Mouse (Mus musculus): Measurements from ENCODE around the gene Tenm3.

DNA sequence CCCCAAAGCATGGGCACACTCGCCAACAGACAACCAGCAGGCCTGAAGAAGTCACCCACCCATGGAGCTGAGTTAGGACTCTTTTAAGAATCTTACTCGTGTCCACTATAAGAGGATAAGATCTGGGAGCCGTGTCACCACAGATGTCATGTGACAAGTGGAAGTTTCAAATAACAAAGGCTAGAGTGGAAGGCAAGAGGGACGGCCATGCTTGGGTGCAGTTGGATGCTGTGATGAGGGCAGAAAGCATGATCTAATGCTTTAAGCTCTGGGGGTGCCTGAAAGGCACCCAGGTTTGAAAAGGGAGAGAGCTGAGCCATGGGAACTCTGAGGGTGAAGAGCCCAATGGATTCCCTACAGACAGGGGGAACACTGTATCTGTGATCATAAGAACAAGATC lies 64.6 kb downstream of the Tenm3 start:
- no peak for TF ChIP-seq CTCF (IDR thresholded peaks at IDR 0.05; ENCODE audit: low read depth)
- TF ChIP-seq EP300 (IDR thresholded peaks at IDR 0.05; ENCODE audit: low read depth), result no peak

Measured in liver, postnatal 0 days (tissue).